ENCODE assay signal across 12 mouse cellular contexts in the genomic region with DNA sequence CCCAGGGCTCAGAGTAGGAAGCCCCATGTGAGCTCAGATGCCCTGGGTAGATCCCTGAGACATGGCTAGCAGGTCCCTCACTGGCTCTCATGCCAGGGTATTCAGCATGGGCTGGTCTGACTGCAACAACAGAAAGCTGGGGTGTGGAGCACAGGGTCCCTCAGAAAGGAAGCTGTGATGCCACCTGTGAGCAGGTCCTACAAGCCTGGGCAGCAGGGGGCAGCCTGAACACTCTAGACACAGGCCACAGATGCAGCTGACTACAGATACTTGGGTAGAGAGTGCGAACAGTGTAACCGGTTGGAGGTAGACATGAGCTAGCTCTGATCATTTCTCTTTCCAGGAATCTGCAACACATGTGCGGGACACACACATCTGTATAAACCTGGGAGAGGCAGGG. TPM values are rescaled to one million over a fixed set of nuclear protein-coding genes. Genes with fewer than 3 reads are reported as not detected.
DNase-seq lines count a peak whose midpoint lies in the region; ATAC-seq and TF ChIP-seq lines count a peak whose summit lies in the region.
"Had no signal": no experiment of that assay in that cellular context is flagged by ENCODE, and none has a peak within 500 bp of the region (broad histone marks: within the 10 kb centered on the region; RNA-seq: fewer than 3 reads in every experiment).

No protein-coding gene starts in this region.

- no peak overlapping the region for H3K9ac ChIP-seq in kidney, embryonic 14.5 days (ENCODE audit: low read depth, low read length)
- H3K9ac ChIP-seq in midbrain, postnatal 0 days (replicated peaks; ENCODE audit: low read length, poor library complexity, severe bottlenecking) = no peak overlapping the region
- H3K9ac ChIP-seq: hindbrain, embryonic 15.5 days had no signal

- TF ChIP-seq CTCF in kidney, adult 2 months (conservative IDR thresholded peaks at IDR 0.05; ENCODE audit: insufficient read depth, insufficient read length, low read depth, low read length) = no peak
- peak; percentile 16; the same call in 1 of the 2 replicates for TF ChIP-seq CTCF in midbrain, postnatal 0 days (IDR thresholded peaks at IDR 0.05)
- TF ChIP-seq CTCF in bone marrow, adult 2 months (IDR thresholded peaks at IDR 0.05; ENCODE audit: control insufficient read depth, insufficient read depth, low read length) = 0 out of 2 replicates have a peak, but pooled peaks have one; percentile 23

- ATAC-seq in kidney, embryonic 14.5 days (ENCODE audit: low FRiP score, low TSS enrichment) = no peak
- ATAC-seq in midbrain, postnatal 0 days (ENCODE audit: low FRiP score) = no peak

- no peaks in the 10 kb centered on the region for H3K36me3 ChIP-seq in kidney, adult 2 months (ENCODE audit: control insufficient read depth, insufficient read depth, low read length)
- no peaks in the 10 kb centered on the region for H3K36me3 ChIP-seq in kidney, embryonic 14.5 days (ENCODE audit: control insufficient read depth, insufficient read depth, low read length)
- no peaks in the 10 kb centered on the region for H3K36me3 ChIP-seq in midbrain, postnatal 0 days (ENCODE audit: insufficient read depth, low read length)
- no peaks in the 10 kb centered on the region for H3K36me3 ChIP-seq in midbrain, embryonic 10.5 days
- H3K36me3 ChIP-seq: hindbrain, embryonic 15.5 days had no signal

- no peaks in the 10 kb centered on the region for H3K4me1 ChIP-seq in kidney, adult 2 months (ENCODE audit: control insufficient read depth, insufficient read depth, low read length)
- no peaks in the 10 kb centered on the region for H3K4me1 ChIP-seq in kidney, embryonic 14.5 days (ENCODE audit: control insufficient read depth, insufficient read depth, low read length)
- no peaks in the 10 kb centered on the region; the same call in 1 of the 2 replicates for H3K4me1 ChIP-seq in midbrain, postnatal 0 days (ENCODE audit: insufficient read depth, low read length)
- peaks cover 50% of the 10 kb centered on the region for H3K4me1 ChIP-seq in midbrain, embryonic 10.5 days
- no peaks in the 10 kb centered on the region for H3K4me1 ChIP-seq in bone marrow, adult 2 months (ENCODE audit: control insufficient read depth, insufficient read depth, low read length)

- 81% methylated on average over 3 of the region's 3 CpGs for WGBS in kidney, adult 2 months
- 94% methylated on average over 3 of the region's 3 CpGs for WGBS in kidney, embryonic 14.5 days
- 87% methylated on average over 3 of the region's 3 CpGs for WGBS in midbrain, postnatal 0 days
- WGBS in midbrain, embryonic 10.5 days = 87% methylated on average over 3 of the region's 3 CpGs
- 68% methylated on average over 3 of the region's 3 CpGs for WGBS in bone marrow, adult 2 months

- H3K9me3 ChIP-seq in kidney, embryonic 14.5 days (ENCODE audit: control insufficient read depth, low read length) = no peaks in the 10 kb centered on the region
- H3K9me3 ChIP-seq in midbrain, postnatal 0 days (ENCODE audit: low read length) = no peaks in the 10 kb centered on the region
- H3K9me3 ChIP-seq in midbrain, embryonic 10.5 days (replicated peaks) = no peaks in the 10 kb centered on the region
- H3K9me3 ChIP-seq: hindbrain, embryonic 15.5 days had no signal

- DNase-seq in kidney, adult 2 months = peak; percentile 4
- no peak for DNase-seq in midbrain, postnatal 0 days (ENCODE audit: low spot score)
- no peak for DNase-seq in midbrain, embryonic 10.5 days (ENCODE audit: low spot score)
- DNase-seq in thymus, postnatal 10 days (ENCODE audit: low spot score in 2 of 2) = peak; percentile 29 to 54
- DNase-seq in heart, postnatal 4 days = no peak
- no peak for DNase-seq in cerebellum, adult 18-20 months

- no peak overlapping the region for H3K4me3 ChIP-seq in kidney, adult 2 months (ENCODE audit: insufficient read depth, low read depth, low read length)
- H3K4me3 ChIP-seq in kidney, embryonic 14.5 days (ENCODE audit: low read length) = no peak overlapping the region
- H3K4me3 ChIP-seq in midbrain, postnatal 0 days (ENCODE audit: low read depth, low read length) = no peak overlapping the region
- no peak overlapping the region for H3K4me3 ChIP-seq in midbrain, embryonic 10.5 days
- no peak overlapping the region for H3K4me3 ChIP-seq in bone marrow, adult 2 months (replicated peaks; ENCODE audit: control insufficient read depth, low read depth, low read length)
- H3K4me3 ChIP-seq: hindbrain, embryonic 15.5 days had no signal

- H3K27ac ChIP-seq in kidney, adult 2 months (ENCODE audit: insufficient read depth, low read depth, low read length) = no peak overlapping the region
- no peak overlapping the region for H3K27ac ChIP-seq in kidney, embryonic 14.5 days (ENCODE audit: low read depth, low read length)
- H3K27ac ChIP-seq in midbrain, postnatal 0 days (ENCODE audit: low read depth, low read length) = no peak overlapping the region
- H3K27ac ChIP-seq in midbrain, embryonic 10.5 days (replicated peaks) = no peak overlapping the region
- H3K27ac ChIP-seq in bone marrow, adult 2 months (ENCODE audit: control insufficient read depth, insufficient read depth, low read depth, low read length, poor library complexity) = no peak overlapping the region
- H3K27ac ChIP-seq: hindbrain, embryonic 15.5 days had no signal

- no peaks in the 10 kb centered on the region for H3K27me3 ChIP-seq in kidney, adult 2 months (replicated peaks; ENCODE audit: control insufficient read depth, insufficient read depth, low read length)
- no peaks in the 10 kb centered on the region for H3K27me3 ChIP-seq in kidney, embryonic 14.5 days (ENCODE audit: control insufficient read depth, insufficient read depth, low read length)
- no peaks in the 10 kb centered on the region for H3K27me3 ChIP-seq in midbrain, postnatal 0 days (ENCODE audit: insufficient read depth, low read length)
- no peaks in the 10 kb centered on the region; the same call in 1 of the 2 replicates for H3K27me3 ChIP-seq in midbrain, embryonic 10.5 days (ENCODE audit: low read depth, poor library complexity, severe bottlenecking)
- H3K27me3 ChIP-seq: hindbrain, embryonic 15.5 days had no signal

- H3K4me2 ChIP-seq in kidney, embryonic 14.5 days (replicated peaks; ENCODE audit: low read depth, low read length) = no peak overlapping the region
- H3K4me2 ChIP-seq in midbrain, postnatal 0 days (ENCODE audit: low read depth, low read length, poor library complexity, severe bottlenecking) = no peak overlapping the region
- H3K4me2 ChIP-seq: hindbrain, embryonic 15.5 days had no signal

- TF ChIP-seq POLR2A in kidney, adult 2 months (IDR thresholded peaks at IDR 0.05; ENCODE audit: low read depth, low read length) = no peak
- TF ChIP-seq POLR2A in bone marrow, adult 2 months (IDR thresholded peaks at IDR 0.05; ENCODE audit: borderline replicate concordance, control insufficient read depth, low read depth, low read length) = no peak

RNA-seq across cellular contexts. Expression of a gene that starts 11.9 kb away (rescaled TPM):
- polyA plus RNA-seq in kidney, adult 2 months (2012; rRNA removed) = 0.05 TPM in 1 of 2 replicates, not detected in the other
- polyA plus RNA-seq in kidney, embryonic 14.5 days (2014; fragmentation: Nextera tagmentation; extraction: Ambion mirVana) = 0.11 TPM in 2 replicates
- total RNA-seq in midbrain, postnatal 0 days (2014; rRNA removed) = 0.55 TPM in 1 of 2 replicates, not detected in the other
- not detected in 2 replicates for polyA plus RNA-seq in midbrain, postnatal 0 days (2015; fragmentation: Nextera tagmentation; extraction: Ambion mirVana)
- polyA plus RNA-seq in midbrain, embryonic 10.5 days (2016; fragmentation: Nextera tagmentation; extraction: Ambion mirVana) = not detected in 2 replicates
- polyA plus RNA-seq in bone marrow, adult 2 months (2011; ENCODE audit: insufficient read depth, insufficient read length, low replicate concordance, missing spikeins) = not detected in 2 replicates
- not detected for total RNA-seq in heart, postnatal 4 days (2021)
- total RNA-seq: layer of hippocampus, postnatal 10 days; megakaryocyte, adult 5-6 weeks had no signal
- polyA plus RNA-seq: heart, embryonic 14.5 days; hindbrain, embryonic 15.5 days had no signal

Comparison
In these comparisons a context has a peak if more than half of its experiments do, and no peak if none do; other contexts are left out.
1. DNase-seq: peak in kidney, adult 2 months (single experiment) and thymus, postnatal 10 days (2 of 2); none in midbrain, postnatal 0 days (single experiment), midbrain, embryonic 10.5 days (single experiment), heart, postnatal 4 days (single experiment) and cerebellum, adult 18-20 months (0 of 2).